Mouse (Mus musculus): ENCODE results near the gene Ube2e2. TPM values are rescaled to one million over a fixed set of nuclear protein-coding genes. Genes with fewer than 3 reads are reported as not detected.

Ube2e2 gene
- polyA plus RNA-seq (2014; fragmentation: Nextera tagmentation; extraction: Ambion mirVana): 48.7 and 50.2 TPM in 2 replicates

DNA sequence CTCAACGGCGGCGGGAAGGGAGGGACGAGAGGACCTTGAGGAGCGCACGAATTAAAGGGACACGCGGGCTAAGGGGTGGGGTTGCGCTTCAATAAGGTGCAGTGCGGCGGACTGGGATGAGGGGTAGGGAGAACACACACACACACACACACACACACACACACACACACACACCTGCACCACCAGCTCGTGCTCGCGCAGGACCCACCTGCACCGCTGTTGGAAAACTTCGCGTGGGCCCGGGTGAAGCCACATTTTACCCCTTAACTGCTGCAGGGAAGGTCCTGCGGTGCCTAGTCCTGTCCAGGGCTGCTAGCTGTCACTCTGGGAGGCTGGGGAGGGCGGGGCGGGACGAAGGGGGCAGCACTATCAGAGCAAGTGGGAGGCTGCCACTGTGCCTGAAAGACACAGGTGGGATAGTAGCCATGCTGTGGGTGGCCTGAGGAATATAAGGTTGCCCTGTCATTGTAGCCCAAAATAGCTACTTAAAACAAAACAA, at the start of gene Ube2e2:
Gene Ube2e2 (minus strand): TSS at position 321 of the 499 bp plus-strand sequence.
- no peak for DNase-seq (ENCODE audit: low spot score)
- under 1% methylated on average over 17 of the region's 22 CpGs for WGBS
- Histone ChIP-seq H3K4me3 (ENCODE audit: low read depth, low read length) (peak within 1 kb of the TSS; percentile 68), H3K4me1 (replicated peaks; ENCODE audit: control insufficient read depth, insufficient read depth, low read length) (0 out of 2 replicates have a peak, but pooled peaks cover 4% of the 10 kb centered on the region), H3K9ac (ENCODE audit: low read length) (peak within 1 kb of the TSS; percentile 84), H3K9me3 (ENCODE audit: control insufficient read depth, low read length) (no peaks in the 10 kb centered on the region), H3K27me3 (replicated peaks; ENCODE audit: control insufficient read depth, insufficient read depth, low read length) (no peaks in the 10 kb centered on the region), H3K4me2 (ENCODE audit: low read length) (peak within 1 kb of the TSS; percentile 60), H3K27ac (ENCODE audit: low read depth) (no peak within 1 kb of the TSS), H3K36me3 (ENCODE audit: control insufficient read depth, insufficient read depth, low read length) (no peaks in the 10 kb centered on the region)
- peak; percentile 78 for ATAC-seq (replicated peaks; ENCODE audit: low FRiP score, low TSS enrichment, low read depth)

DNA sequence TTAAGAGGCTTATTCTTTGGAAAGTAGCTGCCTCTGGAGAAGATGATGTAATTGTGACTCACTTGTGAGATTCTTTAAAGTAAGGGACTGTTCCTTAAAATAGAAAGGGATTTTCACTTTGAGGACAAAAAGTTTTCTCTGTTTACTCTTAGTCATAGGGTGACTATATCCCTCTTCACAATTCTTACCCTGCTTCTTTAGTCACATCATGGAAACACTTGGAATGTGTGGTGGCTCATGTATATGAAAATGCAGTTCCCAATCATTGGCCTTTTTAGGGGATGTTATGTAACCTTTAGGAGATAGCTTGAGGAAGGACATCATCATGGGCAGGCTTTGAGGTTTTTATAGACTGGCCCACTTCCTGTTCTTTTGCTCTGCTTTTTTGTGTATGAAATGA, 46.0 kb upstream of the Ube2e2 start:
- Histone ChIP-seq H3K4me3 (ENCODE audit: low read depth, low read length) (no peak overlapping the region), H3K9me3 (ENCODE audit: control insufficient read depth, low read length) (no peaks in the 10 kb centered on the region), H3K27ac (ENCODE audit: low read depth) (no peak overlapping the region), H3K9ac (ENCODE audit: low read length) (no peak overlapping the region), H3K4me1 (replicated peaks; ENCODE audit: control insufficient read depth, insufficient read depth, low read length) (no peaks in the 10 kb centered on the region), H3K27me3 (replicated peaks; ENCODE audit: control insufficient read depth, insufficient read depth, low read length) (no peaks in the 10 kb centered on the region), H3K36me3 (ENCODE audit: control insufficient read depth, insufficient read depth, low read length) (no peaks in the 10 kb centered on the region), H3K4me2 (ENCODE audit: low read length) (no peak overlapping the region)
- DNase-seq (ENCODE audit: low spot score) (no peak), ATAC-seq (replicated peaks; ENCODE audit: low FRiP score, low TSS enrichment, low read depth) (no peak)

DNA sequence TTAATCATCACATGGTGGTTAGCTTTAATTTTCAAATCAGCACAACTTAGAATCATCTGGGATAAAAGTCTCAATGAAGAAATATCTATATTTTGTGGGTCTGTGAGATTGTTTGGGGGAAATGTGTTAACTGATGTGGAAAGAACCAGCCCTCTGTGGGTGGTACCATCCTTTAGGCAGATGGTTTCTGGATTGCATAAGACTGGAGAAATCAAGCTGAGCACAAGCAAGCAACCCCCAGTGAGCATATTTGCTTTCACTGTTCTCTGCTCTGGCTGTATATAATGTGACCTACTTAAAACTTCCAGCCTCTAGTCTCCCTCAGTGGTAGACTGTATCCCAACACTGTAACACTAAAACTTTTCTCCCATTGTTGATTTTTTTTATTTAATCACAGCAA, 9.5 kb upstream of the Ube2e2 start:
- DNase-seq (ENCODE audit: low spot score) (no peak), ATAC-seq (replicated peaks; ENCODE audit: low FRiP score, low TSS enrichment, low read depth) (no peak)
- Histone ChIP-seq H3K4me1 (replicated peaks; ENCODE audit: control insufficient read depth, insufficient read depth, low read length) (no peaks in the 10 kb centered on the region), H3K4me2 (ENCODE audit: low read length) (no peak overlapping the region), H3K4me3 (ENCODE audit: low read depth, low read length) (no peak overlapping the region), H3K9me3 (ENCODE audit: control insufficient read depth, low read length) (no peaks in the 10 kb centered on the region), H3K36me3 (ENCODE audit: control insufficient read depth, insufficient read depth, low read length) (no peaks in the 10 kb centered on the region), H3K9ac (ENCODE audit: low read length) (no peak overlapping the region), H3K27me3 (replicated peaks; ENCODE audit: control insufficient read depth, insufficient read depth, low read length) (no peaks in the 10 kb centered on the region), H3K27ac (ENCODE audit: low read depth) (no peak overlapping the region)

DNA sequence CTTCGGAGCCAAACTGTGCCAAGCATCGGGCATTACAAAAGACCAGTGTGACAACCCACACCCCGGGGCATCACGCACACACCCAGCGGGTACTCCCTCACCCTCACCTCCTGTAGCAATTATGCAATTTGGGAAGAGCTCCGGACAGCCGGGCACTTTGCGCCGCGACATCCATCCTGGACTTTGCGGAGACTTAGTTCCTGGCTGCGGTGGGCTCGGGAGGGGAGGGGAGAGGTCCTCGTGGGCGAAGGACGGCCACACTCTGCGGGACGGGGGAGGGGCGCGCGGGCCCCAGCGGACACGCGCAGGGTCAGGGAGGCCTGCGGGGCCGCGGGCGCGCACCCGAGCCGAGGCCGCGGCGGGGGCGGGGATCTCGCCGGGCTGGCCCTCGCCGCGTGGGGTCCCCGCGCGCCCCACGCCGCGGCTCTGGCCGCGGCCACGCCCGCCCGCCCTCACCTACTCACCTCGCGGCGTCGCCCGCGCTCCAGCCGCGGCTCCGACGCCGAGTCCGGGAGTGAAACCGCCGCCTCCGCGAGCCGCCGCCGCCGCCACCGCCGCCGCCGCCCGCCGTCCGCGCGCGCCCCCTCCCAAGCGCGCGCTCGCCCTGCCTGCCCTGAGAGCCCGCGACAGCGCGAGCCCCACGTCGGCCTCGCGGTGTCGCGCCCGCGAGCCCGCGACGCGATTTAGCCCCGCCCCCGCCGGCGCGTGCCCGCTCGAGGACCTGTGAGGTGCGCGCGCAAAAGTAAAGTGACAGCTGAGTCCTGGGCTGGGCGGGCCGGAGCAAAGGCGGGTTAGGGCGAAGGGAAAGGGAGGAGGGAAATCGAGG, 733 bp downstream of the Ube2e2 start:
- Histone ChIP-seq H3K9ac (ENCODE audit: low read length) (peak overlapping the region; percentile 84), H3K4me3 (ENCODE audit: low read depth, low read length) (peak overlapping the region; percentile 68), H3K4me2 (ENCODE audit: low read length) (peak overlapping the region; percentile 60), H3K27me3 (replicated peaks; ENCODE audit: control insufficient read depth, insufficient read depth, low read length) (no peaks in the 10 kb centered on the region), H3K36me3 (ENCODE audit: control insufficient read depth, insufficient read depth, low read length) (no peaks in the 10 kb centered on the region), H3K27ac (ENCODE audit: low read depth) (no peak overlapping the region), H3K9me3 (ENCODE audit: control insufficient read depth, low read length) (no peaks in the 10 kb centered on the region), H3K4me1 (replicated peaks; ENCODE audit: control insufficient read depth, insufficient read depth, low read length) (0 out of 2 replicates have a peak, but pooled peaks cover 4% of the 10 kb centered on the region)
- WGBS: under 1% methylated on average over 66 of the region's 116 CpGs
- ATAC-seq (replicated peaks; ENCODE audit: low FRiP score, low TSS enrichment, low read depth) (peak; percentile 94), DNase-seq (ENCODE audit: low spot score) (peak; percentile 91)

DNA sequence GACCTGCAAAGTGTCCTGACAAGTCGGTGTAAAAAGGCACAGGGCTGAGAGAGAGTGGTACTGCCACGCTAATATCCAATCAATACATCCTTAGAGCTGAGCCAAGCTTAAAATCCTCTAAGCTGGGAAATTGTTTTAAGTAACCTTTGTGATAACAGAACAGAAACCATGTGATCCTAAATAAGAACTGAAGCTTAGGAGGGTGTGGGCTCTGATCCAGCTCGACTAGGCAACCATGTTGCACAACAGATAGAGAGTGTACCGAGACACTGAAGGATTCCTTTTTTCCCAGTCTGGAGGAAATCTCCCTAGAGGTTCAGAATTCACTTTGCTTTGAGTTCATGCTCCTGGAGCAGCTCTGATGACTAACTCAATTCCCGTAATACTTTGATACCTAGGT, 4.5 kb downstream of the Ube2e2 start:
- Histone ChIP-seq H3K4me3 (ENCODE audit: low read depth, low read length) (no peak overlapping the region), H3K36me3 (ENCODE audit: control insufficient read depth, insufficient read depth, low read length) (no peaks in the 10 kb centered on the region), H3K9ac (ENCODE audit: low read length) (no peak overlapping the region), H3K4me2 (ENCODE audit: low read length) (no peak overlapping the region), H3K27me3 (replicated peaks; ENCODE audit: control insufficient read depth, insufficient read depth, low read length) (no peaks in the 10 kb centered on the region), H3K27ac (ENCODE audit: low read depth) (no peak overlapping the region), H3K4me1 (replicated peaks; ENCODE audit: control insufficient read depth, insufficient read depth, low read length) (0 out of 2 replicates have a peak, but pooled peaks cover 4% of the 10 kb centered on the region), H3K9me3 (ENCODE audit: control insufficient read depth, low read length) (no peaks in the 10 kb centered on the region)
- ATAC-seq (replicated peaks; ENCODE audit: low FRiP score, low TSS enrichment, low read depth) (no peak), DNase-seq (ENCODE audit: low spot score) (no peak)
- 85% methylated on average over 5 of the region's 5 CpGs for WGBS

DNA sequence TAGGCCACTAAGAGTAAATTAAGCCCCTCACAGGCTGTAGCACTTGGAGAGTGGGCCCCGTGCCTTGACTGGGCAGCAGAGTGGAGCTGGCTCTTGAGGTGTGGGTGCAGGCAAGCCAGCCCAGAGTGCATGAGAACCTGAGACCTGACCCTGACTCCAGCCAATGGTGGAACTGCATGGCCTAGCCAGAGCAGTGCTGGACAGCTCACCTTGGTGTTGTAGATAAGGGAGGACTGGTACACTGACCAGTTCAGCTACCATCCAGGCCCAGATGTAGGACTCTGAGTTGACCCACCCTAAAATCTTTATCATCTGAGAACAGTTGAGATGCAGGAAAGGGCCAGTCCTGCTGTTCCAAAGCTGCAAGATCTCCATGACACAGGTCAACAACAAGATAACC, 11.6 kb downstream of the Ube2e2 start:
- Histone ChIP-seq H3K27ac (ENCODE audit: low read depth) (no peak overlapping the region), H3K36me3 (ENCODE audit: control insufficient read depth, insufficient read depth, low read length) (no peaks in the 10 kb centered on the region), H3K9me3 (ENCODE audit: control insufficient read depth, low read length) (no peaks in the 10 kb centered on the region), H3K9ac (ENCODE audit: low read length) (no peak overlapping the region), H3K4me2 (ENCODE audit: low read length) (no peak overlapping the region), H3K27me3 (replicated peaks; ENCODE audit: control insufficient read depth, insufficient read depth, low read length) (no peaks in the 10 kb centered on the region), H3K4me1 (replicated peaks; ENCODE audit: control insufficient read depth, insufficient read depth, low read length) (no peaks in the 10 kb centered on the region), H3K4me3 (ENCODE audit: low read depth, low read length) (no peak overlapping the region)
- 89% methylated on average over 1 of the region's 1 CpGs for WGBS
- DNase-seq (ENCODE audit: low spot score) (no peak), ATAC-seq (replicated peaks; ENCODE audit: low FRiP score, low TSS enrichment, low read depth) (no peak)

DNA sequence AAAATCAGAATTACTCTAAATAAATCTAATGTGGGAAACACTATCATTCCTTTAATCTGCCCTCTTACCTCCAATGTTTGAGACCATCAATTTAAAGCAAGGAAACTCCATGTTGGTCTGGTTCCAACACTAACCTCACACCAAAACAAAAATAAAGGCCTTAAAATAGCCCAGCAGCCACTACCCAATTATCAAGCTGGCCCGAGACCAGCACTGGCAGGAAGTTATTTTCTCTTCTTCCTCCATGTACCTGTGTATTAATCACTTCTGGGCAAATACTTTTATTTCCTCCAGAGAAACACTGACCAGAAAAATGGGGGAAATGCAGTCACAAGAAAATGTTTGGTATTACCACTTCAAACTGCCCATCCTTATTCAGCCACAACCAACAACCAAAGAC, 23.4 kb downstream of the Ube2e2 start:
- H3K4me3 ChIP-seq (ENCODE audit: low read depth, low read length): no peak overlapping the region
- no peaks in the 10 kb centered on the region for H3K4me1 ChIP-seq (replicated peaks; ENCODE audit: control insufficient read depth, insufficient read depth, low read length)
- DNase-seq (ENCODE audit: low spot score): no peak
- no peaks in the 10 kb centered on the region for H3K36me3 ChIP-seq (ENCODE audit: control insufficient read depth, insufficient read depth, low read length)
- H3K27me3 ChIP-seq (replicated peaks; ENCODE audit: control insufficient read depth, insufficient read depth, low read length): no peaks in the 10 kb centered on the region
- H3K9ac ChIP-seq (ENCODE audit: low read length): no peak overlapping the region
- H3K27ac ChIP-seq (ENCODE audit: low read depth): no peak overlapping the region
- no peak overlapping the region for H3K4me2 ChIP-seq (ENCODE audit: low read length)
- 89% methylated on average over 1 of the region's 1 CpGs for WGBS
- H3K9me3 ChIP-seq (ENCODE audit: control insufficient read depth, low read length): 0 out of 2 replicates have a peak, but pooled peaks cover 2% of the 10 kb centered on the region
- ATAC-seq (replicated peaks; ENCODE audit: low FRiP score, low TSS enrichment, low read depth): no peak

DNA sequence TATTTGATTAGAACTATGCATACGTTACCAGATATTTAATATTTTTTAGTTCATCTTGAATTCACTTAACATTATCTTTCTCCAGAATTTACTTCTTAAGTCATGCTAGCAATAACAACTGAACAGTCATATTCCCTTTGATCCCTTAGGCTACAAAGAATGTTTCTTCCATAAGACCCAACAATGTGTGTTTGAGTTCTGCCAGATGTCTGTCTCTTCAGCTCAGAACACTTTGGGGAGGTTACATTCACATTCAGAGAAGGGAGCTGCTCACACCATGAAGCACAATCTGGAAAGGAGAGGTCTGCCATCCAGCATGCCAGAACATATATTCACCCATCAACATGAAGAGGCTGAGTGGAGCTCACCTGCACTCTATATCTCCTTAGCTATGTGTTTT, 65.4 kb downstream of the Ube2e2 start:
- 89% methylated on average over 1 of the region's 1 CpGs for WGBS

DNA sequence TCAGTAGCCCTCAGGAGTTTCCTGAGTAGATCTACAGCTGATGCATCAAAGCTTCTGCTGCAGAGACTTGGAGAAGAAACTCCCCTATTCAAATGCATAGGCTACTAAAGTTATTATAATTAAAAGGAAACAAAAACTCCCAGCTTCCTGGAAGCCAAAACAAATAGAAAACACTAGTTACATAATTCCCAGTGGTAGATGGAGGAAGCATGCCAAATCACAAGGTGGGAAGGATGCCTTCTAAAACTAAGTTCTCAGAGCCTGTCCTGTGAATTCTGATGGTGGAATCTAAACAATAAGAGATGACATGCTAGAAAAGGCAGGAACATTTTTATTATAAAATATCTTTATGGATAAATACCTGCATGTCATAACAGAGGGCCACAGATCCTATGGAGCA, 67.3 kb downstream of the Ube2e2 start:
- H3K4me1 ChIP-seq (replicated peaks; ENCODE audit: control insufficient read depth, insufficient read depth, low read length): no peaks in the 10 kb centered on the region
- ATAC-seq (replicated peaks; ENCODE audit: low FRiP score, low TSS enrichment, low read depth): no peak
- no peak for DNase-seq (ENCODE audit: low spot score)
- H3K36me3 ChIP-seq (ENCODE audit: control insufficient read depth, insufficient read depth, low read length): no peaks in the 10 kb centered on the region
- H3K9ac ChIP-seq (ENCODE audit: low read length): no peak overlapping the region
- H3K4me3 ChIP-seq (ENCODE audit: low read depth, low read length): no peak overlapping the region
- no peaks in the 10 kb centered on the region for H3K9me3 ChIP-seq (ENCODE audit: control insufficient read depth, low read length)
- no peak overlapping the region for H3K27ac ChIP-seq (ENCODE audit: low read depth)
- H3K4me2 ChIP-seq (ENCODE audit: low read length): no peak overlapping the region
- no peaks in the 10 kb centered on the region for H3K27me3 ChIP-seq (replicated peaks; ENCODE audit: control insufficient read depth, insufficient read depth, low read length)

More for the DNA sequence above, 65.4 kb downstream of the Ube2e2 start:
- no peak for ATAC-seq (replicated peaks; ENCODE audit: low FRiP score, low TSS enrichment, low read depth)
- H3K27ac ChIP-seq (ENCODE audit: low read depth): no peak overlapping the region
- no peak overlapping the region for H3K4me2 ChIP-seq (ENCODE audit: low read length)
- DNase-seq (ENCODE audit: low spot score): no peak
- H3K4me3 ChIP-seq (ENCODE audit: low read depth, low read length): no peak overlapping the region
- no peak overlapping the region for H3K9ac ChIP-seq (ENCODE audit: low read length)
- H3K4me1 ChIP-seq (replicated peaks; ENCODE audit: control insufficient read depth, insufficient read depth, low read length): no peaks in the 10 kb centered on the region
- H3K27me3 ChIP-seq (replicated peaks; ENCODE audit: control insufficient read depth, insufficient read depth, low read length): no peaks in the 10 kb centered on the region
- H3K36me3 ChIP-seq (ENCODE audit: control insufficient read depth, insufficient read depth, low read length): no peaks in the 10 kb centered on the region
- H3K9me3 ChIP-seq (ENCODE audit: control insufficient read depth, low read length): no peaks in the 10 kb centered on the region

Measured in intestine, embryonic 14.5 days (tissue).